Mouse (Mus musculus) liver, embryonic 11.5 days (tissue): ENCODE results near the gene Arfip1. TPM values are rescaled to one million over a fixed set of nuclear protein-coding genes. Genes with fewer than 3 reads are reported as not detected.

Experiments
- ATAC-seq: fragments of 200-750 bp; cut with Nextera tagmentation; replicated peaks from 2 replicates; pipeline ENCODE4 v1.8.0; 2017; ENCODE audit warnings: moderate number of reproducible peaks, mild to moderate bottlenecking, moderate TSS enrichment, moderate library complexity; ENCODE audit not compliant: low FRiP score
- DNase-seq: peaks from one replicate; pipeline ENCODE4 v3.0.0-alpha.2; 2017; ENCODE audit warnings: low spot score
- H3K27ac ChIP-seq: fragments of 300-500 bp; sonication (generic); 2 replicates; pipeline ENCODE4 v1.5.1; 2014; ENCODE audit warnings: mild to moderate bottlenecking, low read depth, low read length, control low read depth
- H3K27me3 ChIP-seq: fragments of 300-500 bp; sonication (generic); replicated peaks from 2 replicates; pipeline ENCODE4 v1.6.1; 2014; ENCODE audit warnings: low read length, mixed read lengths; ENCODE audit not compliant: control insufficient read depth, insufficient read depth
- H3K36me3 ChIP-seq: fragments of 300-500 bp; sonication (generic); 2 replicates; pipeline ENCODE4 v1.6.1; 2014; ENCODE audit warnings: mild to moderate bottlenecking, low read length, moderate library complexity, mixed read lengths; ENCODE audit not compliant: control insufficient read depth, insufficient read depth
- H3K4me1 ChIP-seq: fragments of 300-500 bp; sonication (generic); replicated peaks from 2 replicates; pipeline ENCODE4 v1.6.1; 2014; ENCODE audit warnings: low read length, mixed read lengths; ENCODE audit not compliant: control insufficient read depth, insufficient read depth
- H3K4me2 ChIP-seq: fragments of 300-500 bp; sonication (generic); 2 replicates; pipeline ENCODE4 v1.6.1; 2014; ENCODE audit warnings: mild to moderate bottlenecking, control low read depth, moderate library complexity
- H3K4me3 ChIP-seq: fragments of 300-500 bp; sonication (generic); 2 replicates; pipeline ENCODE4 v1.5.1; 2014; ENCODE audit warnings: low read depth, low read length, control low read depth
- H3K9ac ChIP-seq: fragments of 300-500 bp; sonication (generic); 2 replicates; pipeline ENCODE4 v1.6.1; 2014; ENCODE audit warnings: low read depth, low read length, control low read depth
- H3K9me3 ChIP-seq: fragments of 300-500 bp; sonication (generic); 2 replicates; pipeline ENCODE4 v1.6.1; 2016; ENCODE audit warnings: low read length, inconsistent platforms, mixed read lengths; ENCODE audit not compliant: control insufficient read depth
- WGBS: fragments of 180-500 bp; shearing (Covaris S2); extraction: QIAGEN DNeasy Blood & Tissue Kit; methylation state at CpG from one replicate; pipeline ENCODE4 v1.1.7; 2014; 5-methylcytosine and 5-hydroxymethylcytosine counted together
- polyA plus RNA-seq: library from polyadenylated mRNA; unstranded; fragments of >200 nt; fragmentation: Nextera tagmentation; extraction: Ambion mirVana; gene quantifications from 2 replicates; pipeline ENCODE4 v1.2.1, GENCODE M21; 2014

Gene Arfip1
- 30.9 and 33.7 TPM in 2 replicates for polyA plus RNA-seq

DNA sequence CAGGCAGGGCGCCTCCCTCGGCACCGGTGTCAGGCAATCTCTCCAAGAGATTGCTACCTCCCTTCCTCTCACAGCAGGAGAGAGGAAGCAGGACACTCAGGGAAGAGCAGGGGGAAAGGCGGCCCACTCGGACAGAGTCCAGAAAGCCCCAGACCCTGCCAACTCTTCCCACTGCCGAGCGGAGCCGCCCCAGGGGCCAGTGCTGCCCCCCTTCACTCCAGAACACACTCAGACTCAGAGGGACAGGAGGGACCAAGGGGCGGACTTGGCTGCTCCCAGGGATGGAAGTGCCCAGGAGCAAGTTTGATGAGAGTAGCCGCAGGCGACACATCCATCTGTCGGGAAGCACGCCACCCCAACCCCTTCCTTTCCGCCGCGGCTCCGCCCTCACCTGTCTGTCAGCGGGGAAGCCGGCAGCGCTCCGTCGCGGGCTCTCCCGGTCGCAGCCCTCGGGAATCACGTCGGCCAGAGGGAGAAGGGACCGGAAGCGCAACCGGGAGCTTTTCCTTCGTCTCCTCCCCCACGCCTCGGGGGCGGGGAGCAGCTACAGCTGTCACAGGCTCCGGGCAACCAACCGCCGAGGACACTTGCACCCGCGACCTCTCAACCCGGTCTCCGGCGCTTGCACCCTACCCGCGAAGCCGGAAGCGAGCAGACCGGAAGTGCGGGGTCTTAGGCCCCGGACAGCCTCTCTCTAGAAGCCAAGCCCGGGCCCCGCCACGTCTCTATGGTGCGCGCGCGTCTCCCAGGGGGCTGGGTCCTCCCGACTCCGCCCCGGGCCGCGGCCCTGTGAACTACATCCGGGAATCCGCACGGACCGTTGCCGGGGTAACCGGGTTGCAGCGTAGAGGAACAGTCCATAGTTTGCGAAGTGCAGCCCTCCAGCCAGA, at the start of gene Arfip1:
Gene Arfip1, minus strand, starts transcription at position 603 of the 890 bp plus-strand sequence.
- DNase-seq, result peak; percentile 99
- Histone ChIP-seq H3K4me2 (peak within 1 kb of the TSS; percentile 87), H3K27ac (peak within 1 kb of the TSS; percentile 76), H3K4me1 (peaks cover 10% of the 10 kb centered on the region), H3K9me3 (no peaks in the 10 kb centered on the region), H3K36me3 (no peaks in the 10 kb centered on the region), H3K4me3 (peak within 1 kb of the TSS; percentile 73), H3K27me3 (no peaks in the 10 kb centered on the region), H3K9ac (peak within 1 kb of the TSS; percentile 77)
- under 1% methylated on average over 70 of the region's 70 CpGs for WGBS
- ATAC-seq, result peak; percentile 99

DNA sequence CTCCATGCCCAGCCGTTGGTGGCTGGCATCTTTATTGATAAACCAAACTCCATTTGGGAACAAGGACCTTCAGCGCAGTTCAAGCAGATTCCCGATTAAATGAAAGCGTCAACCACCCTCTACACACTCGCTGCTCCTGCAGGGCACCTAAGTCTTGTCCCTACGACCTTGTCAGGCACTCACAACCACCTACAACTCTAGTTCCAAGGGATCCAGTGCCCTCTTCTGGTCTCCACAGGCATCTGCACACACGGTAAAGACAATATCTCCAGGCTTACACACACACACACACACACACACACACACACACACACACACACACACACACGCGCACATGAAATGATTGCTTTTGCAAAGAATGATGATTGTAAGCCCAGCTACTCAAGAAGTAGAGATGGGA, 49.2 kb upstream of the Arfip1 start:
- Histone ChIP-seq H3K27ac (no peak overlapping the region), H3K27me3 (no peaks in the 10 kb centered on the region), H3K4me2 (no peak overlapping the region), H3K9ac (no peak overlapping the region), H3K36me3 (no peaks in the 10 kb centered on the region), H3K4me3 (no peak overlapping the region), H3K9me3 (no peaks in the 10 kb centered on the region), H3K4me1 (no peaks in the 10 kb centered on the region)
- WGBS, result 95% methylated on average over 9 of the region's 9 CpGs
- no peak for ATAC-seq
- no peak for DNase-seq

DNA sequence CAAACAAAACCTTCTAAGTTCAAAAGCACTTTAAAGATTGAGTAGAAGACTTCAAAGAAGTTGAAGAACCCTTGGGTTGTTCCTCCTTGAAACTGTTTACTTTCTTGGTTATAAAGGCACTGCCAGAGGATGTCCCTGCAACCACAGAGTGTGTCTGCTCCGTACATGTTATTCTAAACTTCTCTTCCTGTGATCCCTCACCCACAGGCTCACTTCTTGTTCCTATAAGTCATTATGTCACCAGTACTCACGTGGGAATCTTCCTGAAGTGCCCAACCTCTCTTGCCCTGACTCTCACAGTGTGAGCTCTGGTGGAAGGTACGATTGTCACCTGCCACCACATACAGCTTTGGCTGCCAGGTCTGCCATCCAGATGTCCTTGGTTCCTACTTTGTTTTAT, 39.6 kb upstream of the Arfip1 start:
- DNase-seq, result no peak

DNA sequence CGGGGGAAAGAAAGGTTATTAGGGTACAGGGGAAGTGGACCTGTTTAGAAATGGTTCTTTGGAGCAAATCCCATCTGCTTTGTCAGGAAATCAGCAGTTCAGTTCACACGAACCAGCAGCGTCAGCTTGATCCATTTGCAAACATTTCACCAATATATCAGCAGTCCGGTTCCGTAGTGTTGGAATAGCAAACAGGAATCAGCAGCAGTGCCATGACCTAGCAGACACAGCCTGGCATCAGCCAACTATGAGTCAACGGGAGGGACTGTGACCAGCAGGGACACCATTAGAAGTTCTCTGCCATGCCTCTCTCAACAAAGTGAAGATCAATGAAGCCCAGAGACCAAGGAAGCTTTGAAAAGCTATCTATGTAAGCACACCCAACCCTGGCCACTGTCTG, 37.3 kb upstream of the Arfip1 start:
- 93% methylated on average over 6 of the region's 6 CpGs for WGBS
- DNase-seq (no peak), ATAC-seq (no peak)
- no peaks in the 10 kb centered on the region for H3K9me3 ChIP-seq
- H3K9ac ChIP-seq, result no peak overlapping the region
- no peak overlapping the region for H3K4me3 ChIP-seq
- H3K27ac ChIP-seq, result no peak overlapping the region
- H3K36me3 ChIP-seq, result no peaks in the 10 kb centered on the region
- no peak overlapping the region for H3K4me2 ChIP-seq
- no peaks in the 10 kb centered on the region for H3K4me1 ChIP-seq
- 0 out of 2 replicates have a peak, but pooled peaks cover 2% of the 10 kb centered on the region for H3K27me3 ChIP-seq

More for the DNA sequence above, 39.6 kb upstream of the Arfip1 start:
- Histone ChIP-seq H3K27ac (no peak overlapping the region), H3K9me3 (no peaks in the 10 kb centered on the region), H3K4me2 (no peak overlapping the region), H3K36me3 (no peaks in the 10 kb centered on the region), H3K27me3 (0 out of 2 replicates have a peak, but pooled peaks cover 2% of the 10 kb centered on the region), H3K4me1 (no peaks in the 10 kb centered on the region), H3K9ac (no peak overlapping the region), H3K4me3 (no peak overlapping the region)
- WGBS, result 32% methylated on average over 3 of the region's 3 CpGs
- ATAC-seq, result no peak

DNA sequence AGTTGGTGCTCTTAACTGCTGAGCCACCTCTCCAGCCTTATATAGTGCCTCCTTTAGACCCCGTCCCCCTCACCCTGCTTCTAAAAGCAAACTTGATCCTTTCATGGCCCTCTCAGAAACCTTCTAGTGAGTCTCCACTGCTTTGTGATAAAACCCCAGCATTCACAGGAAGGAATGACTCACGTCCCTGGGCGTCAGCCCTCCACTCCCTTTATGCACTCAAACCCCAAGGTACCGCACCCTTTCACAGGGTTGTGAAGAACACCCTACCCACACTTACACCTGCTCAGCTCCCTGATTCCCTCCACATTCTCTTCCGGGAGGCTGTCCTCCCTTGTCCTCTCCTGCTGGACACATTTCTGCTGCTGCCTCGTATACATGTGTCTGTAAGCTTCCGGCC, 36.6 kb upstream of the Arfip1 start:
- no peak overlapping the region for H3K4me2 ChIP-seq
- no peak overlapping the region for H3K4me3 ChIP-seq
- 87% methylated on average over 7 of the region's 7 CpGs for WGBS
- no peaks in the 10 kb centered on the region for H3K4me1 ChIP-seq
- no peaks in the 10 kb centered on the region for H3K9me3 ChIP-seq
- no peak overlapping the region for H3K9ac ChIP-seq
- H3K27ac ChIP-seq, result no peak overlapping the region
- no peaks in the 10 kb centered on the region for H3K36me3 ChIP-seq
- DNase-seq (no peak), ATAC-seq (no peak)
- 0 out of 2 replicates have a peak, but pooled peaks cover 2% of the 10 kb centered on the region for H3K27me3 ChIP-seq

DNA sequence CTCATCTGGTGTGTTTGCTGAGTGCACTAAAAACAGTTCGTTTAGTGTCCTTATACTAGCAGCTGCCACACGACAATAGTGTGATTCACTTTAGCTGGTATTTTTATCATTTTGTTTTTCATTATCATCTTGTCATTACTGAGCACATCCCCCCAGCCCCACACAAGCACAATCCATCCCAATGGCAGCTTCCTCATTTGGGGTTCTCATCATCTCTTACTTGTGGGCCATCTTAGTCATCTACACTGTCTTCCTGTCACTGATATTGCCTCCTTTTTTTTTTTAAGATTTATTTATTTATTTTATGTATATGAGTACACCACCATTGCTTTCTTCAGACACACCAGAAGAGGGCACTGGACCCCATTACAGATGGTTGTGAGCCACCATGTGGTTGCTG, 36.2 kb upstream of the Arfip1 start:
- Histone ChIP-seq H3K4me3 (no peak overlapping the region), H3K9ac (no peak overlapping the region), H3K27me3 (no peaks in the 10 kb centered on the region), H3K9me3 (no peaks in the 10 kb centered on the region), H3K27ac (no peak overlapping the region), H3K36me3 (no peaks in the 10 kb centered on the region), H3K4me1 (no peaks in the 10 kb centered on the region), H3K4me2 (no peak overlapping the region)
- DNase-seq (no peak), ATAC-seq (no peak)
- 79% methylated on average over 2 of the region's 2 CpGs for WGBS

DNA sequence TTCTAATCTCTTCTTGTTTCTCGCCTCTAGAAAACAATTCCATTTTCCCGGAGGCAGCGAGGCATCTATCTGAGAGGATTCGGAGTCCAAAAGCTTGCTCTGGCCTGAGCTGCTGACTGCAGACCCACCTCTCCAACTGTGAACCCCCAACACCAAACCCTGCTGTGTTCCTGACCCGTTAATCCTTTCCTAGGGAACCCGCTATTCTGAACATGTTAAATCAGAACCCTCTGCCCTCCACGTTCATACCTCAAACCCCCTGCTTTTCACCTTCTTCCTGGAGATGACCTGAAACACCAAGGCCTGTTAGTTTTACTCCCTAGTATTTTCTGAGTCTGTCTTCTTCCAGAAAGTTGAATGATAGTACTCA, 33.4 kb upstream of the Arfip1 start:
- H3K4me2 ChIP-seq, result no peak overlapping the region
- 48% methylated on average over 7 of the region's 7 CpGs for WGBS
- H3K4me1 ChIP-seq, result no peaks in the 10 kb centered on the region
- DNase-seq (no peak), ATAC-seq (no peak)
- no peaks in the 10 kb centered on the region for H3K36me3 ChIP-seq
- H3K27me3 ChIP-seq, result no peaks in the 10 kb centered on the region
- no peaks in the 10 kb centered on the region for H3K9me3 ChIP-seq
- H3K9ac ChIP-seq, result no peak overlapping the region
- H3K4me3 ChIP-seq, result no peak overlapping the region
- H3K27ac ChIP-seq, result no peak overlapping the region

DNA sequence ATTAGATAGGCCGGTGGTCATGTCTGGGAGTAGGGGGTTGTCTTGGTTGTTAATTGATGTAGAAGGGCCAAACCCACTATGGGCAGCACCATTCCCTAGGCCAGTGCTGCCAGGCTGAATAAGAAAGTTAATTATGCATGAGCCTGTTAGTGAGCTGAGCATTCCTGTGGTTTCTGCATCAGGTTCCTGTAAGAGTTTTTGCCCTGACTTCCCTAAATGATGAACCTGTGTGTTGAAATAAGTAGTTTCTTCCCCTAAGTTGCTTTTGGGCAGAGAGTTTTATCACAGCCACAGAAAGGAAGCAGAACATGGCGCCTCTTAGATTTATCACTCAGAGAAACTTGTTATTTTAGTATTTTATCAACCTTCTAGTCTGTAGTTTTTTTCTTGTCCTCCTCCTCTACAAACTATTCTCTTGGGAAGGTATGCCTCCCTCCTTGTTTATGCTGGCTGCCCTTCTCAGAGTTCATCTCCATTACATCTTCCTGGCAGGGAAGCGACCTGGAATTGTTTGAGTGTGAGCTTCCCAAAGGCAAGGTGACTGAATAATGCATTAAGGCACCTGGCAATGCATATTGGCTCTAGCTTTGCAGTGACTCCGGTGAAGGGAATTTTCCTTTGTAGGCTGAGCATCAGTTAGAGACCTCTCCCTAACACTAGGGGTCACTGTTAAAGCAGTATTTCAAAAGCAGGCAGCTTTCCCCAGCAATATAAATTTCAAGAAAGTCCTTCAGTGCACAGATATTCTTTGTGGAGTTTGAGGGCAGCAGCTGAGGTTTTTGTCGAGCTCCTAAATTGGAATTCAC, 32.8 kb upstream of the Arfip1 start:
- H3K4me2 ChIP-seq, result no peak overlapping the region
- no peak for ATAC-seq
- H3K27me3 ChIP-seq, result no peaks in the 10 kb centered on the region
- H3K9me3 ChIP-seq, result no peaks in the 10 kb centered on the region
- DNase-seq, result no peak
- H3K27ac ChIP-seq, result no peak overlapping the region
- H3K4me3 ChIP-seq, result no peak overlapping the region
- 20% methylated on average over 5 of the region's 5 CpGs for WGBS
- H3K9ac ChIP-seq, result no peak overlapping the region
- no peaks in the 10 kb centered on the region for H3K36me3 ChIP-seq
- H3K4me1 ChIP-seq, result no peaks in the 10 kb centered on the region
